28 mouse cellular contexts compared by ENCODE assay signal in the genomic region with DNA sequence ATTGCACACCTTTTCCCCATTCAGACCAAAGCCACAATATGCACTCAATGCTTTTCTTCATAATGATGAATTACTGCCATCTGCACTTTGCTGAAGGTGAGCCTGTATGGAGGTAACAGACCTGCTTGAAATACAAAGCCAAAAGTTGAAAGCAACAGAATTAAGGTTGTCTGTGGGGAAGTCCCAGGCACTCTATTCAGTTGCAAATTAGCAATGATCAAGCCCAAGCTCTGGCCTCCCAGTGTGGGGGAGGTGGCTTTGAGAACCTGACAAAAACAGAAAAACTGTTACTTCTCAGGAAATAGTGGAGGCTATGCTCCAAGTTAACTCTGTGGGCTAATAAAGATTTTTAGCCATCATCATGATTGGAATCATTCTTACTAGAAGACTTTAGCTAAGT.
"Had no signal": no experiment of that assay in that cellular context is flagged by ENCODE, and none has a peak within 500 bp of the region (broad histone marks: within the 10 kb centered on the region; RNA-seq: fewer than 3 reads in every experiment).

No protein-coding gene starts in this region.

- H3K36me3 ChIP-seq: limb, embryonic 10.5 days; limb, embryonic 12.5 days; limb, embryonic 13.5 days; limb, embryonic 15.5 days; liver, embryonic 12.5 days; liver, embryonic 13.5 days; liver, embryonic 15.5 days; lung, embryonic 15.5 days; midbrain, embryonic 10.5 days; midbrain, embryonic 12.5 days; midbrain, embryonic 13.5 days; midbrain, embryonic 15.5 days; neural tube, embryonic 12.5 days had no signal

- H3K9me3 ChIP-seq: limb, embryonic 10.5 days; limb, embryonic 15.5 days; liver, embryonic 13.5 days; liver, embryonic 15.5 days; lung, embryonic 15.5 days; megakaryocyte, embryonic 14.5 days; midbrain, embryonic 12.5 days; midbrain, embryonic 13.5 days; midbrain, embryonic 15.5 days had no signal

- H3K27ac ChIP-seq: limb, embryonic 10.5 days; limb, embryonic 12.5 days; limb, embryonic 13.5 days; limb, embryonic 15.5 days; liver, embryonic 12.5 days; liver, embryonic 13.5 days; liver, embryonic 14.5 days; liver, embryonic 15.5 days; lung, embryonic 15.5 days; macrophage; midbrain, embryonic 10.5 days; midbrain, embryonic 12.5 days; midbrain, embryonic 13.5 days; midbrain, embryonic 15.5 days; neural tube, embryonic 12.5 days had no signal

- H3K4me3 ChIP-seq: limb, embryonic 10.5 days; limb, embryonic 12.5 days; limb, embryonic 13.5 days; limb, embryonic 15.5 days; liver, embryonic 12.5 days; liver, embryonic 13.5 days; liver, embryonic 15.5 days; lung, embryonic 15.5 days; megakaryocyte, embryonic 14.5 days; midbrain, embryonic 10.5 days; midbrain, embryonic 12.5 days; midbrain, embryonic 13.5 days; midbrain, embryonic 15.5 days; myocyte; neural tube, embryonic 12.5 days had no signal

- H3K9ac ChIP-seq: limb, embryonic 12.5 days; limb, embryonic 13.5 days; limb, embryonic 15.5 days; liver, embryonic 12.5 days; liver, embryonic 13.5 days; liver, embryonic 14.5 days; liver, embryonic 15.5 days; liver, postnatal 0 days; lung, embryonic 14.5 days; lung, embryonic 15.5 days; midbrain, embryonic 12.5 days; midbrain, embryonic 13.5 days; midbrain, embryonic 15.5 days; neural tube, embryonic 12.5 days had no signal

- DNase-seq: left cerebral cortex, postnatal 4 days; liver; liver, embryonic 13.5 days; liver, postnatal 0 days; lung, adult 18-20 months; lung, adult 2 months; lung, embryonic 14.5 days; lung, postnatal 10 days; lung, postnatal 14 days; lung, postnatal 36 days; lung, postnatal 4 days; midbrain, embryonic 14.5 days had no signal

- H3K4me1 ChIP-seq: limb, embryonic 10.5 days; limb, embryonic 12.5 days; limb, embryonic 13.5 days; limb, embryonic 15.5 days; liver, embryonic 12.5 days; liver, embryonic 13.5 days; liver, embryonic 15.5 days; lung, embryonic 15.5 days; megakaryocyte, embryonic 14.5 days; midbrain, embryonic 10.5 days; midbrain, embryonic 12.5 days; midbrain, embryonic 13.5 days; midbrain, embryonic 15.5 days; neural tube, embryonic 12.5 days had no signal

- H3K27me3 ChIP-seq: limb, embryonic 12.5 days; limb, embryonic 13.5 days; limb, embryonic 15.5 days; liver, embryonic 12.5 days; liver, embryonic 13.5 days; liver, embryonic 15.5 days; lung, embryonic 15.5 days; megakaryocyte, embryonic 14.5 days; midbrain, embryonic 12.5 days; midbrain, embryonic 13.5 days; midbrain, embryonic 15.5 days; neural tube, embryonic 12.5 days had no signal
